Mouse (Mus musculus) subcutaneous adipose tissue, adult 2 months (tissue): ENCODE results near the gene Ptpn6. TPM values are rescaled to one million over a fixed set of nuclear protein-coding genes. Genes with fewer than 3 reads are reported as not detected.

Experiments
- polyA plus RNA-seq: library from polyadenylated mRNA; depleted of rRNA; stranded (reverse); fragments of >200 nt; gene quantifications from 2 replicates; pipeline ENCODE4 v1.2.3, GENCODE M21; 2012; ENCODE audit warnings: low replicate concordance; rRNA removed

The Ptpn6 gene
- polyA plus RNA-seq: 11.4 and 26.9 TPM in 2 replicates

DNA sequence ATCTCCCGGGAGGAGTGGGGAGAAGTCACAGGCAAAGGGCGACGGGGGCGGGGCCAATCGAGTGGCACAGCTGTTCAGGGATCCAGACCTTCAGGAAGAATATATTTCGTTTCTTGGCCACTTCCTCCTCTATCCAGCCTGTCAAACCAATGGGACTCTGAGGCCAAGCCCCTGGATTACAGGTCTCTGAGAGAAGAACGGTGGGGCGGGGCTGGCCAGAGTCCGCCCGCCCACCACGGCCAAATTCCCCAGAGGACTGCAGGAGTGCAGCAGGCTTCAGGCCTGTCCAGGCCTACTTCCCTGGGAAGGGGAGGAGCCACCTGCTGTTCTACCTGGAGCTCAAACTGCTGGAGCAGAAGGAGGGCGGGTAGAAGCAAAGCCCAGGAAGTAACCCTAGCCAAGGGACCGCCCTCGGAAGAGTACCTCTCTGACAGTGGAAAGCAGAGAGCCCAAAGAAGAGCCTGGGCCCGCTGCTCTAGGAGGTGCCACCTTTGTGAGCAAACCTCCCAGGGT, at the start of gene Ptpn6:
Ptpn6 (minus strand) TSS at position 204 of the 513 bp plus-strand sequence.

DNA sequence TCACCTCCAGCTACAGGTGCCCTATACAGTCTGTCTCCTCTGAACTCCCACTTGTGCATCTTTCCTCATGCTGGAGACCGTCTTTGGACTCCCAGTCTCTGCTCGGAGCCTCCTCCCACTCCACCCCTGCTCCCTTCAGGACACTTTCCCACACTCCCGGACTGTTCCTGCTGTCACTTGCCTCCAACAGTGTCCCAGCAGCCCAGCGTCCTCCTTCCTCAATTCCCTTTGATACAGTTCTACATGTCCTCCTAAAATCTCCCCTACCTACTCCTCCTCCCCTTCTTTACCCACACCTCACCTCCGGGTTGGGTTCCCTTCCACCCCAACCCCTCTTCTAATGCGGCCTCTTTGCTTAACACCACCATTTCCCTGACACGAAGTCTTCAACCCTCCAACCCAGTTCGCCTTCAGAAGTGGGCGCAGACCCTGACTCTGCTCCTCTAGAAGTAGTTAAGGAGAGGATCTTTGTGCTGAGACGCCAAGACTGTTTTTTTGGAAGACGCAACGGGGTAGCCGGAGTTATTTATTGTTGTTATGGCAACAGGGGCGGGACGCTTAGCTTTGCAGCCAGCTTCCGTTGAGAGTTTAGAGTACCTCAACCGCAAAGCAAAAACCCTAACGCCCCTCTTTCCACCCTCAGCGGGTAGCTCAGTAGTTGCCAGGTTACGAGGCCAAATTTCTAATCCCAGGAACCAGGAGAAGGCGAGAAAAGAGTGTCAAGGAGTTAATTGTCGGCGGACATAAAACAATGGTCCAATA, 40.9 kb upstream of the Ptpn6 start, which contains the start of gene Lrrc23:
Lrrc23 (minus strand) TSS at position 506 of the 762 bp plus-strand sequence.

DNA sequence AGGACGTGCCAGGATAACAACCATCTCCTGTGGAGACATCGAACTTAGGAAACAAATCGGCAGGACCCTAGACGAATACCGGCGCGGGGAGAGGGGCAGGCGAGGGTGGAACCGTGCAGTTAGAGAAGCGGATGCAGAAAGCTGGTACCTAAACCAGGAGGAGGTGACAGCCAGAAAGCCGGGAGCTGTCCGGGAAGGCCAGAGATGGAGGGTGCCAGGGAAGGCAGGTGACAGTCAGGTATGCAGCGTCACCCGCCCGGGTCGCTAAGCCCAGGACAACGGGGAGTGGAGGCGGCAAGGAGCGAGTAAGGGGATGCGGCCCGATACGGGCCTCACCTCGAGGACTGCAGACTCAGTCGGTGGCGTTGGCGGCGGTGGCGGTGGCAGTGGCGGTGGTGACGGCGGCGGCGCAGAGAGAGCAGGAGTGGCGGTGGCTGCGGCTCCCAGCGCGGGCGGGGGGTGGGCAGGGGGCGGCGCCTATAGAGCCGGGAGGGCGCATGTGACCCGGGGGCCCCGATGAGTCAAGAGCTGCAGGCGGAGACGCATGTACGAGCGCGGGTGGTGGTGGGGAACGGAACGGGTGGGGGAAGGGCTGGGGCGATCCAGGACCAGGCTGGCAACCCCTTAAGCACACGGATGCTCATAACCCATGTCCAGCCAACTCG, 30.7 kb upstream of the Ptpn6 start, which contains the start of gene Eno2:
Eno2 (minus strand) TSS at position 573 of the 665 bp plus-strand sequence.

DNA sequence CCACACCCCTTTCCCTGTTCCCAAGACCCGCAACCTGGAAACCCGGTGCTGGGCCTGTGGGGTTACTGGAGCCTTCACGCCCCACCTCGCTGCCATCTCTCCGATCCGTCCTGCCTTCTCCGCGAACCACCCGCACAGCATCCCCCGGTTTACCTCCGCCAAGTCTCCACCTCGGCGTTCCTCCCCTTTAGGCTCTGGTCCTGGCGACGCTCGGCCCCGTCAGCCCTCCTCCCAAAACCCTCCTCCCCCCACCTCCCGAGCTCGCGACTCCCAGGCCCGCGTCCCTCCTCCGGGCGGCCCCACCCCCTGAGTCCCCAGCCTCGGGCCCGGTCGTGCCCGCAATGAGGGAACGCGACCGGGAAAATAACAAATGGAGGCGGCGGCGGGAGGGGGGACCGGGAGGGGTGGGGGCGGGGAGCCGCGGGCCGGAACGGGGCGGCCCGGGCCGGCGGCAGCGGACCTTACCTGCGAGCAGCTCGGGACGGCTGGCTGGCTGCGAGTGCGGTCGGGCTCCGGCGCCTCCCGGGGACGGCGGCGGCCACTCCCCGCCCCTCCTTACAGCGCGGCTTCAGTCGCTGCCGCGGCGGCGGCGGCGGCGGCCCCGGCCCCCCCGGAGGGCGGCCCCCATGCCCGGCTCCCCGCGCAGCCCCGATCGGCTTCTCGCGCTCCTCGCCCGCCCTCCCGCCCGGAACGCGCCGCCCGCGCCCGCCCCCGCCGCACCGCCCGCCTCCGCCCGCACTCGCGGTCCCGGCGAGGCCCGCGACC, 17.5 kb upstream of the Ptpn6 start, which contains the start of the genes Gm45234 and Atn1:
Gm45234 (minus strand) TSS at position 191 of the 765 bp plus-strand sequence.
Atn1 (minus strand) TSS at position 694 of the 765 bp plus-strand sequence.

DNA sequence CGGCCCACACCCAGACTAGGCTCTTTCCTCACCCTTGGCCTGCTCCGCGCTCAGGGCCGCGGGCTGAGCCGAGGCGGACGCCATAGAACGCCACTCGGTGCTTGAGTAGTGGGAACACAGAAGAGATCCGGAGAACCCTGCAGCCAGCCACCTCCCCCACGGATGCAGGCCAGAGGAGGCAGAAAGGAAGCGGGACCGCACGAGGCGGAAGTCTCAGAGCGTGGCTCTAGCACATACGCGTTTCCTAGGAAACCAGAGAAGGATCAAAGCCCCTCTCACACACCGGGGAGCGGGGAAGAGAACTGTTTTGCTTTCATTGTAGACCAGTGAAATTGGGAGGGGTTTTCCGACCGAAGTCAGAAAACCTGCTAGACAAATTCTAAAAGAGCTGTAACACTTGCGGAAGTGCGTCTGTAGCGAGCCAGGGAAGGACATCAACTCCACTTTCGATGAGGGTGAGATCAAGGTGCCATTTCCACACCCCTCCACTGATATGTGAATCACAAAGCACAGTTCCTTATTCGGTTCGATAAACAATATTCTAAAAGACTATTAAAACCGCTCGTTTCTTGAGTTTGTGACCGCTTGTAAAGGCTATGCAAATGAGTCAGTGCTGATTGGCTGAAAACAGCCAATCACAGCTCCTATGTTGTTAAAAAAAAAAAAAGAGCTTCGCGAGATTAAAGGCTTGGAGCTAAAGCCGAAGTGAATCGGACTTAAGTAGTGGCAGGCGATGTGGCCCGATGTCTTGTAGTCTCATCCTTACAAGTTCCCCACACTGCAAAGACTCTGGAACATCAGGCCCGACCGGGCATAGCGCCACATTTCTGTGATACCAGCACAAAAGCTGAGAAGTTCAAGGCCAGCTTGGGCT, 2.6 kb upstream of the Ptpn6 start, which contains the start of gene Grcc10:
Grcc10 (minus strand) TSS at position 487 of the 874 bp plus-strand sequence.

DNA sequence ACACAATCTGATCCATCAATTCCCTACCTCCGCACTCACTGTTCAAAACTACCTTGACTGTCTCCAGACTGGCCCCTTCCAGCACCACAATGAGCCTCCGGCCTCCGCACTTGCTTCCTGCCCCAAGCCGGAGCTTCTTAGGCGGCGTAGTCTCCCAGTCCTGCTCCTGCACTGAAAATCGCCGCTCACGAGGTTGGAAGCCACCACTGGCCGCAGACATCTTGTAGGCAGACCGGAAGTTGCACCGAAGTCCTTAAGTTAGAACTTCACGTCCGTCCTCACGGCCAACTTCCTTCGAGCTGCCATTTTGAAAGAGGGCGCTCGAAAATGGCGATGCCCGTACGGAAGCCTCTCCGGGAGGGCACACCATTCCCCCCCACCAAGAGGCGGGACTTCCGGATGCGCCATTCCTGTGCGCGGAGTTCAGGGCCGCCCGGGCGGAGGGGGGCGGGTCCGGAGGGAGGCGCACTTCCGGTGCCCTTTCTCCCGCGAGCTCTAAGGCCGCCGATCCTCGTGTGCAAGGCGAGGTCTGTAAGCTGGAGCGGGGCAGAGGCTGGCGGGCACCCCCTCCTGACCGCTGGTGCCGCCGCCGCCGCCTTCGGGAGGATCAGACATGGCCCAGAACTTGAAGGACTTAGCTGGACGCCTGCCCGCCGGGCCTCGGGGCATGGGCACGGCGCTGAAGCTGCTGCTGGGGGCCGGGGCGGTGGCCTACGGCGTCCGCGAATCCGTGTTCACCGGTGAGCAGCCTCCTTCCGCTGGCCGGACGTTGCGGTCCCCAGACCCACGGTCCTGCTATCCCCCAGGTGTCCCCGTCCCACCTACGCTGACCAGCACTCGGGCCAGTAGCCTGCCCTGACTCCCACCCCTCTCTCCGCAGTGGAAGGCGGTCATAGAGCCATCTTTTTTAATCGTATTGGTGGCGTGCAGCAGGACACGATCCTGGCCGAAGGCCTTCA, 26.4 kb downstream of the Ptpn6 start, which contains the start of the genes Emg1 and Phb2:
Emg1 (minus strand) TSS at position 355 of the 959 bp plus-strand sequence.
Phb2 (plus strand) TSS at position 513 of the 959 bp plus-strand sequence.

Other genes with a start within 250 kb of the Ptpn6 start
- 8.3 and 15.0 TPM in 2 replicates for gene C1rl, start 245.6 kb downstream of the Ptpn6 start, polyA plus RNA-seq
- gene C1ra, start 226.3 kb downstream of the Ptpn6 start, polyA plus RNA-seq: 63.7 and 105 TPM in 2 replicates
- gene C1s1, start 196.4 kb downstream of the Ptpn6 start, polyA plus RNA-seq: 250 and 335 TPM in 2 replicates
- gene C1rb, start 168.4 kb downstream of the Ptpn6 start, polyA plus RNA-seq: 0.17 and 0.24 TPM in 2 replicates
- 0.20 and 0.77 TPM in 2 replicates for gene C1s2, start 102.6 kb downstream of the Ptpn6 start, polyA plus RNA-seq
- gene Lpcat3, start 75.7 kb downstream of the Ptpn6 start, polyA plus RNA-seq: 165 and 205 TPM in 2 replicates
- gene Emg1, start 26.5 kb downstream of the Ptpn6 start, polyA plus RNA-seq: 43.9 and 76.9 TPM in 2 replicates
- gene Phb2, start 26.4 kb downstream of the Ptpn6 start, polyA plus RNA-seq: 146 and 173 TPM in 2 replicates
- 190 and 330 TPM in 2 replicates for gene Grcc10, start 2.7 kb upstream of the Ptpn6 start, polyA plus RNA-seq
- not detected in 2 replicates for gene Gm45234, start 17.3 kb upstream of the Ptpn6 start, polyA plus RNA-seq
- gene Atn1, start 17.8 kb upstream of the Ptpn6 start, polyA plus RNA-seq: 35.1 and 76.7 TPM in 2 replicates
- gene Eno2, start 31.0 kb upstream of the Ptpn6 start, polyA plus RNA-seq: 7.9 and 22.7 TPM in 2 replicates
- gene Lrrc23, start 41.0 kb upstream of the Ptpn6 start, polyA plus RNA-seq: 1.9 and 2.1 TPM in 2 replicates
- 20.3 and 27.3 TPM in 2 replicates for gene Spsb2, start 69.9 kb upstream of the Ptpn6 start, polyA plus RNA-seq
- gene Tpi1, start 75.6 kb upstream of the Ptpn6 start, polyA plus RNA-seq: 546 and 1,076 TPM in 2 replicates
- 112 and 133 TPM in 2 replicates for gene Usp5, start 90.8 kb upstream of the Ptpn6 start, polyA plus RNA-seq
- gene Cdca3, start 90.8 kb upstream of the Ptpn6 start, polyA plus RNA-seq: 5.8 and 31.7 TPM in 2 replicates
- gene Gnb3, start 101.6 kb upstream of the Ptpn6 start, polyA plus RNA-seq: 0.47 and 1.4 TPM in 2 replicates
- 23.0 and 97.5 TPM in 2 replicates for gene P3h3, start 119.0 kb upstream of the Ptpn6 start, polyA plus RNA-seq
- 0.24 and 3.3 TPM in 2 replicates for gene Gpr162, start 125.3 kb upstream of the Ptpn6 start, polyA plus RNA-seq
- 0.79 and 2.4 TPM in 2 replicates for gene Cd4, start 149.5 kb upstream of the Ptpn6 start, polyA plus RNA-seq
- gene Lag3, start 173.0 kb upstream of the Ptpn6 start, polyA plus RNA-seq: 5.0 and 6.7 TPM in 2 replicates
- gene Ptms, start 181.4 kb upstream of the Ptpn6 start, polyA plus RNA-seq: 1,311 and 1,715 TPM in 2 replicates
- 398 and 422 TPM in 2 replicates for gene Mlf2, start 192.7 kb upstream of the Ptpn6 start, polyA plus RNA-seq
- 192 and 221 TPM in 2 replicates for gene Cops7a, start 226.8 kb upstream of the Ptpn6 start, polyA plus RNA-seq